Mouse (Mus musculus) neutrophil, adult 65 days (primary cell): ENCODE results near the gene D17Wsu92e. TPM values are rescaled to one million over a fixed set of nuclear protein-coding genes. Genes with fewer than 3 reads are reported as not detected.

Experiments
- total RNA-seq: library from RNA; stranded (reverse); gene quantifications from 2 replicates; pipeline ENCODE4 v1.2.4, GENCODE M21; 2023

Gene D17Wsu92e
- total RNA-seq = 52.2 and 63.4 TPM in 2 replicates

GRCm38 (mm10) chr17:27820568-27821406 lies at the start of gene D17Wsu92e:
Gene D17Wsu92e, minus strand, starts transcription at chr17:27820648.

GRCm38 (mm10) chr17:27856265-27856797 lies 35.9 kb upstream of the D17Wsu92e start, which contains the start of gene Uhrf1bp1:
Gene Uhrf1bp1, plus strand, starts transcription at chr17:27856441.

GRCm38 (mm10) chr17:27837850-27838249 lies 17.4 kb upstream of the D17Wsu92e start, which contains the start of gene Snrpc:
Gene Snrpc, plus strand, starts transcription at chr17:27838150.

GRCm38 (mm10) chr17:27728770-27729169 lies 91.7 kb downstream of the D17Wsu92e start, which contains the start of gene Spdef:
Gene Spdef, minus strand, starts transcription at chr17:27728955.

Other genes starting within 250 kb of the D17Wsu92e start
- gene Nudt3, start 197.2 kb downstream of the D17Wsu92e start, total RNA-seq = 42.9 and 57.1 TPM in 2 replicates
- gene RPS10-NUDT3, start 185.4 kb downstream of the D17Wsu92e start, total RNA-seq = not detected in 2 replicates
- gene Rps10, start 184.0 kb downstream of the D17Wsu92e start, total RNA-seq = 511 and 573 TPM in 2 replicates
- gene Pacsin1, start 165.1 kb downstream of the D17Wsu92e start, total RNA-seq = not detected in 2 replicates
- gene Spdef, start 91.7 kb downstream of the D17Wsu92e start, total RNA-seq = 0.66 TPM in 1 of 2 replicates, not detected in the other
- gene Snrpc, start 17.5 kb upstream of the D17Wsu92e start, total RNA-seq = 58.8 and 69.6 TPM in 2 replicates
- gene Uhrf1bp1, start 35.8 kb upstream of the D17Wsu92e start, total RNA-seq = 5.0 and 6.3 TPM in 2 replicates
- gene Anks1, start 88.7 kb upstream of the D17Wsu92e start, total RNA-seq = 107 and 163 TPM in 2 replicates
- 29.8 and 33.5 TPM in 2 replicates for gene Taf11, start 89.2 kb upstream of the D17Wsu92e start, total RNA-seq